Comparison of ENCODE assay signal across 28 mouse cellular contexts in the genomic region with DNA sequence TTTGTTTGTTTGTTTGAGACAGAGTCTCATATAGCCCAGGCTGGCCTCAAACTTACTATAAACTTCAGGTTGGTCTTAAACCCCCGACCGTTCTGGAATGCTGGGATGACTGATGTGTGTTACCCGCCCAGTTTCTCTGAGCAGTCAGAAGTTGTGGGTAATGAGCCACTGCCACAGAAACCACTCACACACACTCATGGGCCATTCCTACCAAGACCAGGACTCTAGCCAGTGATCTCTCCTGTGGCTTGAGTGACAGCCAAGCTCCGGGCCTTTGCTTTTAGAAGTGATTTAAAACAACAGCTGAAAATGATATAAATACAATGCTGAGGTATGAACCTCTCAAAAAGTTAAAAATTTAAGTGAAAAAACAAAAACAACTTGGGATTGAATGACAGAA. TPM values are rescaled to one million over a fixed set of nuclear protein-coding genes. Genes with fewer than 3 reads are reported as not detected.
DNase-seq lines count a peak whose midpoint lies in the region; ATAC-seq and TF ChIP-seq lines count a peak whose summit lies in the region.
"Had no signal": no experiment of that assay in that cellular context is flagged by ENCODE, and none has a peak within 500 bp of the region (broad histone marks: within the 10 kb centered on the region; RNA-seq: fewer than 3 reads in every experiment).

No protein-coding gene starts in this region.

- no peak overlapping the region for H3K4me2 ChIP-seq in embryonic facial prominence, embryonic 14.5 days (ENCODE audit: low read depth, low read length)
- no peak overlapping the region for H3K4me2 ChIP-seq in myocyte (ENCODE audit: low read depth)
- no peak overlapping the region for H3K4me2 ChIP-seq in lung, postnatal 0 days (replicated peaks; ENCODE audit: low read depth, low read length)
- no peak overlapping the region for H3K4me2 ChIP-seq in hindbrain, embryonic 13.5 days
- H3K4me2 ChIP-seq: embryonic facial prominence, embryonic 12.5 days; heart, embryonic 13.5 days; hindbrain, embryonic 15.5 days had no signal

- DNase-seq in embryonic facial prominence, embryonic 14.5 days (ENCODE audit: low spot score), result peak; percentile 26
- DNase-seq in embryonic facial prominence, embryonic 10.5 days (ENCODE audit: low spot score), result no peak
- DNase-seq in 416B (ENCODE audit: low read depth), result peak; percentile 23
- peak; percentile 54 for DNase-seq in NIH3T3 (ENCODE audit: low read depth)
- no peak for DNase-seq in lung, postnatal 0 days (ENCODE audit: low spot score)
- no peak for DNase-seq in gastrocnemius, adult 18-20 months (ENCODE audit: low spot score)
- DNase-seq: adrenal gland, postnatal 14 days; cerebellum, adult 11-12 months; cerebellum, adult 8-10 months; cerebellum, postnatal 10 days; cerebellum, postnatal 36 days; forebrain, postnatal 0 days; gastrocnemius, postnatal 25 days; heart, adult 2 months; heart, postnatal 14 days; heart, postnatal 4 days; kidney, adult 2 months had no signal

- H3K4me1 ChIP-seq in embryonic facial prominence, embryonic 14.5 days (ENCODE audit: control insufficient read depth, insufficient read depth, low read length), result no peaks in the 10 kb centered on the region
- H3K4me1 ChIP-seq in embryonic facial prominence, embryonic 10.5 days, result peaks cover 17% of the 10 kb centered on the region
- no peaks in the 10 kb centered on the region for H3K4me1 ChIP-seq in lung, postnatal 0 days (ENCODE audit: insufficient read depth, low read depth, low read length)
- H3K4me1 ChIP-seq in hindbrain, embryonic 13.5 days (replicated peaks), result no peaks in the 10 kb centered on the region
- H3K4me1 ChIP-seq: embryonic facial prominence, embryonic 12.5 days; hindbrain, embryonic 15.5 days had no signal

- TF ChIP-seq CTCF in lung, postnatal 0 days (IDR thresholded peaks at IDR 0.05), result no peak

- no peak overlapping the region for H3K27ac ChIP-seq in embryonic facial prominence, embryonic 14.5 days (replicated peaks; ENCODE audit: low read depth, low read length)
- no peak overlapping the region for H3K27ac ChIP-seq in embryonic facial prominence, embryonic 10.5 days (replicated peaks)
- no peak overlapping the region for H3K27ac ChIP-seq in lung, postnatal 0 days (ENCODE audit: low read length)
- H3K27ac ChIP-seq in hindbrain, embryonic 13.5 days, result no peak overlapping the region
- H3K27ac ChIP-seq: embryonic facial prominence, embryonic 12.5 days; heart, adult 2 months; heart, embryonic 10.5 days; heart, embryonic 13.5 days; hindbrain, embryonic 15.5 days had no signal

- no peak overlapping the region for H3K9ac ChIP-seq in embryonic facial prominence, embryonic 14.5 days (ENCODE audit: low read depth, low read length)
- no peak overlapping the region for H3K9ac ChIP-seq in lung, postnatal 0 days (replicated peaks; ENCODE audit: low read depth)
- H3K9ac ChIP-seq in hindbrain, embryonic 13.5 days, result no peak overlapping the region
- H3K9ac ChIP-seq: embryonic facial prominence, embryonic 12.5 days; forebrain, postnatal 0 days; heart, embryonic 13.5 days; hindbrain, embryonic 15.5 days had no signal

- 73% methylated on average over 4 of the region's 4 CpGs for WGBS in embryonic facial prominence, embryonic 14.5 days
- WGBS in embryonic facial prominence, embryonic 10.5 days, result 88% methylated on average over 4 of the region's 4 CpGs
- WGBS in lung, postnatal 0 days, result 74% methylated on average over 4 of the region's 4 CpGs
- WGBS in hindbrain, embryonic 13.5 days, result 86% methylated on average over 4 of the region's 4 CpGs

- H3K36me3 ChIP-seq in embryonic facial prominence, embryonic 14.5 days (ENCODE audit: control insufficient read depth, insufficient read depth, low read length), result no peaks in the 10 kb centered on the region
- H3K36me3 ChIP-seq in embryonic facial prominence, embryonic 10.5 days (replicated peaks), result no peaks in the 10 kb centered on the region
- no peaks in the 10 kb centered on the region for H3K36me3 ChIP-seq in myocyte (ENCODE audit: control insufficient read depth, insufficient read depth)
- no peaks in the 10 kb centered on the region for H3K36me3 ChIP-seq in lung, postnatal 0 days (ENCODE audit: insufficient read depth, low read length)
- peaks cover 15% of the 10 kb centered on the region; the same call in 1 of the 2 replicates for H3K36me3 ChIP-seq in hindbrain, embryonic 13.5 days
- H3K36me3 ChIP-seq: embryonic facial prominence, embryonic 12.5 days; G1E; heart, embryonic 10.5 days; heart, embryonic 13.5 days had no signal

- H3K79me2 ChIP-seq in myocyte (ENCODE audit: control insufficient read depth, insufficient read depth), result no peaks in the 10 kb centered on the region

- no peak for TF ChIP-seq POLR2A in myocyte (IDR thresholded peaks at IDR 0.05; ENCODE audit: insufficient read length, low read depth)

- no peak for TF ChIP-seq EP300 in lung, postnatal 0 days (IDR thresholded peaks at IDR 0.05)

- no peak overlapping the region for H3ac ChIP-seq in myocyte (ENCODE audit: control insufficient read depth, insufficient read length)

- H3K9me3 ChIP-seq in embryonic facial prominence, embryonic 14.5 days (ENCODE audit: control insufficient read depth, low read length), result no peaks in the 10 kb centered on the region
- no peaks in the 10 kb centered on the region for H3K9me3 ChIP-seq in embryonic facial prominence, embryonic 10.5 days
- no peaks in the 10 kb centered on the region for H3K9me3 ChIP-seq in lung, postnatal 0 days (ENCODE audit: low read length)
- H3K9me3 ChIP-seq in hindbrain, embryonic 13.5 days, result no peaks in the 10 kb centered on the region
- H3K9me3 ChIP-seq: embryonic facial prominence, embryonic 12.5 days; G1E; heart, embryonic 10.5 days; heart, embryonic 13.5 days; hindbrain, embryonic 15.5 days had no signal

- no peak for ATAC-seq in embryonic facial prominence, embryonic 14.5 days (ENCODE audit: low read depth)
- no peak for ATAC-seq in lung, postnatal 0 days
- no peak for ATAC-seq in hindbrain, embryonic 13.5 days (ENCODE audit: low FRiP score)
- ATAC-seq: activated CD4-positive, CD25-positive, alpha-beta regulatory T cell, adult 4 months; forebrain, embryonic 14.5 days; forebrain, postnatal 0 days had no signal

- no peak overlapping the region for H3K4me3 ChIP-seq in embryonic facial prominence, embryonic 14.5 days (ENCODE audit: low read depth, low read length)
- H3K4me3 ChIP-seq in embryonic facial prominence, embryonic 10.5 days, result no peak overlapping the region
- H3K4me3 ChIP-seq in myocyte, result no peak overlapping the region
- H3K4me3 ChIP-seq in lung, postnatal 0 days (ENCODE audit: low read depth, low read length), result no peak overlapping the region
- H3K4me3 ChIP-seq in hindbrain, embryonic 13.5 days, result no peak overlapping the region
- H3K4me3 ChIP-seq: embryonic facial prominence, embryonic 12.5 days; erythroblast, embryonic 14.5 days; heart, adult 2 months; heart, embryonic 10.5 days; heart, embryonic 13.5 days; hindbrain, embryonic 15.5 days had no signal

- no peaks in the 10 kb centered on the region for H3K27me3 ChIP-seq in embryonic facial prominence, embryonic 14.5 days (replicated peaks; ENCODE audit: control insufficient read depth, insufficient read depth, low read length)
- H3K27me3 ChIP-seq in embryonic facial prominence, embryonic 10.5 days (replicated peaks; ENCODE audit: low read depth, poor library complexity, severe bottlenecking), result no peaks in the 10 kb centered on the region
- H3K27me3 ChIP-seq in myocyte (ENCODE audit: control insufficient read depth, insufficient read depth, insufficient read length), result no peaks in the 10 kb centered on the region
- no peaks in the 10 kb centered on the region; the same call in 1 of the 2 replicates for H3K27me3 ChIP-seq in lung, postnatal 0 days (replicated peaks; ENCODE audit: insufficient read depth, low read length)
- no peaks in the 10 kb centered on the region for H3K27me3 ChIP-seq in hindbrain, embryonic 13.5 days
- H3K27me3 ChIP-seq: CH12.LX; embryonic facial prominence, embryonic 12.5 days; hindbrain, embryonic 15.5 days had no signal

TF ChIP-seq in myocyte, 11 proteins besides CTCF, POLR2A, EP300 and RAD21:
- TF ChIP-seq MAX (IDR thresholded peaks at IDR 0.05; ENCODE audit: low read depth) (no peak), CEBPB (IDR thresholded peaks at IDR 0.05; ENCODE audit: insufficient read depth, poor library complexity, severe bottlenecking) (no peak), E2F4 (IDR thresholded peaks at IDR 0.05; ENCODE audit: insufficient read depth) (no peak), TCF3 (IDR thresholded peaks at IDR 0.05; ENCODE audit: insufficient read length, low read depth) (no peak), SRF (IDR thresholded peaks at IDR 0.05; ENCODE audit: control insufficient read depth, insufficient read length, low read depth) (no peak), MYOG (IDR thresholded peaks at IDR 0.05; ENCODE audit: control insufficient read depth in 1 of 3, insufficient read depth in 1 of 3, insufficient read length in 2 of 3, low read depth in 2 of 3) (peak in 1 of 3 experiments; percentile 45), USF1 (IDR thresholded peaks at IDR 0.05; ENCODE audit: low read depth) (no peak), REST (IDR thresholded peaks at IDR 0.05; ENCODE audit: insufficient read depth, insufficient read length) (no peak), POLR2AphosphoS2 (IDR thresholded peaks at IDR 0.05; ENCODE audit: insufficient read length, low read depth) (no peak), MYOD1 (IDR thresholded peaks at IDR 0.05; ENCODE audit: control insufficient read depth in 1 of 3, insufficient read length in 2 of 3, low read depth in 2 of 3) (peak in 1 of 3 experiments; percentile 32), TCF12 (IDR thresholded peaks at IDR 0.05; ENCODE audit: insufficient read depth, poor library complexity, severe bottlenecking) (peak; percentile 37)
TF ChIP-seq in myocyte: peak in this region for 3.

RNA-seq across cellular contexts. Expression of a gene that starts 34.9 kb away (rescaled TPM):
- 22.8 and 26.1 TPM in 2 replicates for polyA plus RNA-seq in embryonic facial prominence, embryonic 14.5 days (2014; fragmentation: Nextera tagmentation; extraction: Ambion mirVana)
- 7.3 and 9.0 TPM in 2 replicates for polyA plus RNA-seq in embryonic facial prominence, embryonic 10.5 days (2016; fragmentation: Nextera tagmentation; extraction: Ambion mirVana)
- polyA plus RNA-seq in myocyte (2012; fragmentation: generic; extraction: Trizol), result 1.3 TPM
- 14.4 and 16.5 TPM in 2 replicates for polyA plus RNA-seq in lung, postnatal 0 days (2015; fragmentation: Nextera tagmentation; extraction: Ambion mirVana)
- 179 and 194 TPM in 2 replicates for polyA plus RNA-seq in hindbrain, embryonic 13.5 days (2015; fragmentation: Nextera tagmentation; extraction: Ambion mirVana)
- total RNA-seq in gastrocnemius, adult 18-20 months (2021), result 1 to 10 TPM in 1 of 2 experiments, under 1 TPM in 1; 0.78 to 1.3 TPM
- total RNA-seq: CH12.LX had no signal
- polyA plus RNA-seq: G1E had no signal

RNA-seq across cellular contexts. Expression of a gene that starts 35.1 kb away (rescaled TPM):
- 5.2 and 5.8 TPM in 2 replicates for polyA plus RNA-seq in embryonic facial prominence, embryonic 14.5 days (2014; fragmentation: Nextera tagmentation; extraction: Ambion mirVana)
- polyA plus RNA-seq in embryonic facial prominence, embryonic 10.5 days (2016; fragmentation: Nextera tagmentation; extraction: Ambion mirVana), result 9.6 and 10.6 TPM in 2 replicates
- polyA plus RNA-seq in myocyte (2012; fragmentation: generic; extraction: Trizol), result 26.3 TPM
- polyA plus RNA-seq in lung, postnatal 0 days (2015; fragmentation: Nextera tagmentation; extraction: Ambion mirVana), result 2.7 and 2.8 TPM in 2 replicates
- 3.1 and 3.7 TPM in 2 replicates for polyA plus RNA-seq in hindbrain, embryonic 13.5 days (2015; fragmentation: Nextera tagmentation; extraction: Ambion mirVana)
- total RNA-seq in gastrocnemius, adult 18-20 months (2021), result 10 to 100 TPM; 16.3 to 18.5 TPM

Comparison
In these comparisons a context has a peak if more than half of its experiments do, and no peak if none do; other contexts are left out.
1. DNase-seq: peak in embryonic facial prominence, embryonic 14.5 days (single experiment), 416B (single experiment) and NIH3T3 (single experiment); none in embryonic facial prominence, embryonic 10.5 days (single experiment), lung, postnatal 0 days (single experiment) and gastrocnemius, adult 18-20 months (single experiment).